Mouse (Mus musculus): ENCODE measurements around the gene Lysmd4.

GRCm38 (mm10) chr7:67213589-67213988 is 8.8 kb upstream of the Lysmd4 start:
- TF ChIP-seq CTCF (IDR thresholded peaks at IDR 0.05; ENCODE audit: insufficient read depth, low read depth, low read length) (no peak), POLR2A (IDR thresholded peaks at IDR 0.05; ENCODE audit: insufficient read depth, low read depth, low read length) (no peak)
